Mouse (Mus musculus) forelimb bud, embryonic 11.5 days (tissue): ENCODE results near the gene Telo2.

Experiments used
- DNase-seq: peaks from one replicate; pipeline ENCODE4 v3.0.0-alpha.2; 2012; ENCODE audit warnings: low read depth, low spot score

Telo2 gene

GRCm38 (mm10) chr17:25101338-25101737 is 14.4 kb downstream of the Telo2 start:
- DNase-seq = no peak

GRCm38 (mm10) chr17:25100052-25100451 is 15.7 kb downstream of the Telo2 start:
- no peak for DNase-seq

GRCm38 (mm10) chr17:25096221-25096620 is 19.5 kb downstream of the Telo2 start:
- DNase-seq = no peak

DNA sequence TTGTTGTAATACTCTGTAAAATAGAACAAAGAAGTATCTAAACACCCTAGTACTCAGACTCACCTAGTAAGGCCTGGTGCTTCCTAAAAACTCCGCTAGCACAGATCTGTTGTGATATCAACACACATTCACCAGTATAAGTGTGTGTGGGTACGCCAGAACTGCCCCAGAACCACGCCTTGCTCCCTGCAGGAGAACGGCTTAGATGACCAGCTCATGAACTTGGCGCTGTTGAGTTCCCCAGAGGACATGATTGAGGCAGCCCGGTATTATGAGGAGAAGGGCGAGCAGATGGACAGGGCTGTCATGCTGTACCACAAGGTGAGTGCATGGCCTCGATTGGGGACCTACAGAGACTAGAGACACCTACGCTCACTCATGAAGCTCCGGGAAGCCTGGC is 25.3 kb downstream of the Telo2 start:
- DNase-seq = no peak

GRCm38 (mm10) chr17:25089158-25089557 is 26.6 kb downstream of the Telo2 start:
- no peak for DNase-seq

- no peak for DNase-seq
Observed at GRCm38 (mm10) chr17:25086724-25087123, 29.0 kb downstream of the Telo2 start.

- DNase-seq = peak; percentile 18
Observed at GRCm38 (mm10) chr17:25084835-25085385, 30.9 kb downstream of the Telo2 start.

- peak; percentile 95 for DNase-seq
Observed at GRCm38 (mm10) chr17:25083444-25083931, 32.3 kb downstream of the Telo2 start, which contains the start of gene Tmem204. Tmem204 (minus strand) TSS chr17:25083591.

- DNase-seq = no peak
Observed at GRCm38 (mm10) chr17:25082887-25083286, 32.9 kb downstream of the Telo2 start.

- no peak for DNase-seq
Observed at GRCm38 (mm10) chr17:25082081-25082847, 33.5 kb downstream of the Telo2 start.

- DNase-seq = no peak
Observed at GRCm38 (mm10) chr17:25080960-25081381, 34.8 kb downstream of the Telo2 start.

GRCm38 (mm10) chr17:25080210-25080609 is 35.6 kb downstream of the Telo2 start:
- DNase-seq = no peak

DNA sequence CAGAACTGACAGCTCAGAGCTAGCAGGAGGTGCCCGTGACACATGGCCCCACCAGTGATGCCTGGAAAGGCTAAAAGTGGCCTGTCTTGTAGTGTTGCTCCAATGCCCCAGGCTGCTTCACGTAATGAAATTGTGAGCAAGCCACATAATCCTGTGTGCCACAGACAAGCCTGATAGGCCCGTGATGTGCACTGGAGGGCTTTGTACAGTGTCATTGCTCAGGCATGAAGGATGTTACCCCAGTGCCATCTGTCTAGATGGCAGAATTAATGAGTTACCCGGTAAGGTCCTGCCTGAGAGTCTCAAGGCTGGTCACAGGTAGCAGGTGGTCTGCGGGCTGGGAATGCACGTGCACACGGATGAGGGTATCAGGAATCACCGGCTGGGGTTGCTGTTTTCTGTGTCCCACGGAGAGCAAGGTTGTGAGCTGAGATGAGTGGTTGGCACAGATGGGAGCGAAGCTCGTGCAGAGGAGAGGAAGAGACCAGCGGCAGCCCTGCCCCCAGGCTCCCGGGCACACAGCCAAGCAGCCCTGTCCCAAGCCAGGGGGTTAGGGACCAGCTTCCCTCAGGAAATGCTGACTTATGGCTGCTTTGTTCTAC is 37.9 kb downstream of the Telo2 start:
- DNase-seq = no peak

GRCm38 (mm10) chr17:25076906-25077305 is 38.9 kb downstream of the Telo2 start:
- DNase-seq = no peak

GRCm38 (mm10) chr17:25068690-25069089 is 47.1 kb downstream of the Telo2 start:
- DNase-seq = no peak

DNA sequence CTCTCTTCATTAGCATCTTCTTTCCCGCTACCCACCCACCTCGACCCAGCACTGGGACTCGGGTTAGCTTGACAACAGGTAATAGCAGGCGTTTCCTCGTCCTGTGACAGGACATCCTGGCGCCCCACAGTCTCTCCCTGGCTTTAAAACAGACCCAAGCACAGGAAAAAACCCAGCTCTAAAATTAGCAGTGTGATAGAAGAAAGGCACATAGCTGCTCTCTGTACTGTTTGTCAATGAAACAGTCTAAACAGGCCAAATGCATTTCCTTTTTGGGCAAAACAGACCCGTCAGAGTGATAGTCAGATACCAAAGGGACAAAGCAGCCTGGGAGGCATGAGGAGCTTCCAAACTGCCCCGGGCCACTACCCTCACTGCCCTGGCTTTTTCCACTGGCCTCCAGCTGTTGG is 48.3 kb downstream of the Telo2 start:
- no peak for DNase-seq

DNA sequence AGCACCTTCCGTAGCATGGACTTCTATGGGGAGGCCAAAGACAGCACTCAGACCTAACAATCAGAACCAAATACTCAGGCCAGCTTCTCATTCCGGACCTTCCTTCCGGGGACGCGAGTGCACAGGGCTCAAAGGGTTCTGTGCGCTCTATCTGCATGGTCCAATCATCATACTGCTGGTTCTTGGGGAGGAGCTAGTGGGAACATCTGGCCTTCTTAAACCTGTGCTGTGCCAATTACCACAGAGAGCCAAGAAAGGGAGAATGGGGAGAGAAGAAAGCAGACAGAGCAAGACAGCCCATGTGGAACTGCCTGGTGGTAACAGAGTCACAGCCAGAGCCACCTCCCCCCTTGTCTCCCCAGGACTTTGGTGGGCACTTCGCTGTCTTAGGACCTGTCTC is 49.2 kb downstream of the Telo2 start:
- no peak for DNase-seq

- no peak for DNase-seq
Observed at GRCm38 (mm10) chr17:25065189-25065588, 50.6 kb downstream of the Telo2 start.

- DNase-seq = no peak
Observed at GRCm38 (mm10) chr17:25064351-25064750, 51.4 kb downstream of the Telo2 start.

DNA sequence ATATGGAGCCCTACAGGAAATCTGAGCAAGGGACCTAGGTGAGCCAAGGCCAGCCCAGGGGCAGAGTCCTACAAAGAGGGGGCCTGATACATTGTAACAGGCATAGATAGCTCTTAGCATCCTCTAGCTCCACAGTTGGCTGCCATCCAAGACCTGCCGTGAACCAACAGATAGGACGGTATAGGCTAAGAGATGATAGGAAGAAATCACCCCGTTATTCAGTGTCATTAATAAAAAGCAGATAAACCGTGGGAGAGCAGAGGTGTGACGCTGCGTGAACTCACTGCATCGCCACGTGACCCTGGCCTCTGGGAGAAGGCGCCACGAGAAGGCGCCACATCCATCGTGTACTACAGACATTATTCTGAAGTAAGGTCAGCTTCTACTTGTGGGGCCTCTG is 51.9 kb downstream of the Telo2 start:
- DNase-seq = no peak

DNA sequence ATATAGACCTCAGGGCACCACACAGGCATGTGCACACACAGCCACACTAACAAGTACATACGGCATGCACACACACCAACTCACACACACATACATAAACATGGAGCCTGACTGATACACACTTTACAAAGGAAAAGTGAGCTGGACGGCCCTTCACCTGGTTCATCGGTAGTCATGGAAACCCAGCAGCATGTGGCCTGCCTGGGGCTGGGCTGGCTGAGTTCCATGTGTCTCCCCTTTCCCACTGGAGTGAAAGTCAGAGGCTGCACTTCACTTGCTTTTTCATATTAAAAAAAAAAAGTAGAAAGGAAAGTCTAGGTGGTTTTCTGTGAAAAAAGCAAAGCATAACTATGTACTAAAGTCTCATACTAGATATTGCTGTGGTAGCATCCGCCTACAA is 52.5 kb downstream of the Telo2 start:
- no peak for DNase-seq

- no peak for DNase-seq
Observed at GRCm38 (mm10) chr17:25057041-25057440, 58.7 kb downstream of the Telo2 start.

- no peak for DNase-seq
Observed at GRCm38 (mm10) chr17:25053274-25053673, 62.5 kb downstream of the Telo2 start.
